Mouse (Mus musculus) ES-CJ7 (cell line): Measurements from ENCODE around the gene Vmn1r1.
"Not testable (repeated sequence)": the region's sequence is repeated elsewhere in the genome, so short reads cannot be mapped to it uniquely, and the experiment has no call there.

Experiments
- DNase-seq: peaks from one replicate; pipeline ENCODE4 v3.0.0; 2011; ENCODE audit warnings: low read depth, low spot score

The Vmn1r1 gene

DNA sequence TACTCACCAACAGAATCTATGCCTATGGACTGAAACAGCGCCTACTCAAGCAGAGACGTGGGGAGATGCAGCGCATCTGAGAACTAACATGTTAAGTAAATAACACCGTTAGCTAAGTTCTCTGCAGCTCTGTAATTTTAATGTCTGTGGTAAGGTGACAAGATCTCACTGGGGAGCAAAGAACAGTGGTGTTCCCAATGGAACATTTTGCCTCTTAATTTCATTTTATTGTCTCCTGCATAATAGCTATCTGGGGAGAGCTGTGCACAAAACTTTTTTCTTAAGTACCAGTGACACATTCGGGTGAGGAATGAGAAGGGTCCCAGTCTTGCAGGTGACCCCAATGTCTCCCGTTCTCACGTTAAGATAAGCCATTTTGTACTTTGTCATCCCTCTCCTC, at the start of gene Vmn1r1:
TSS of gene Vmn1r1 (minus strand) at position 101 of the 400 bp plus-strand sequence.
- no peak for DNase-seq

DNA sequence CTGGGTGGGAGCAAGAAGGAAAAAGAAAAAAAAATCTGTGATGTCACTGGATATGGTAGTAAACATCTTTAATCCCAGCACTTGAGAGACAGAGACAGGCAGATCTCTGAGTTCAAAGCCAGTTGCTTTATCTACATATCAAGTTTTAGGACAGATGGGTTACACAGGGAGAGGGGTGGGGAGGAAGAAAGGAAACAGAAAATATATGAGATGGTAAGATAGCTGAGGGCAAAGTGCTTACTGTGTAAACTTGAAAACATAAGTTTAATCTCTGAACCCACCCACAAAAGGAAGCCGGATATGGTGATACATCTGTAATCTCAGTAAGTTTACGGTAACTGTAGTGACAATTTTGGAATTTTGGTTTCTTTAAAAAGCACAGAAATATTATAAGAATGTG, 46.0 kb upstream of the Vmn1r1 start:
- no peak for DNase-seq

DNA sequence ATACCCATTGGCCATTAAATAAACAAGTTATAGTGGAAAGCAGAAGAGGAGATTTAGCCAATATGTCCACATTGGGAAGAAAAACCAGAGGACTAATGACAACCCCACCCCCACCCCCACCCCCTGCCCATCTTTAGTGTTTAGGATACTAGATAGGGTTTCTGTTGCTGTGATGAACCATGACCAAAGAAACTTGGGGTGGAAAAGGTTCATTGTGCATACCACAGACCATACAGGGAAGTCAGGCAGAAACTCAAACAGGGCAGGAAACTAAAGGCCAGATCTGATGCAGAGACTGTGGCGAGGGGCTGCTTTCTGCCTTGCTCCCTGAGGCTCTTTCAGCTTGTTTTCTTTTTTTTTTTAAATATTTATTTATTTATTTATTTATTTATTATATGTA, 28.3 kb upstream of the Vmn1r1 start:
- no peak for DNase-seq

DNA sequence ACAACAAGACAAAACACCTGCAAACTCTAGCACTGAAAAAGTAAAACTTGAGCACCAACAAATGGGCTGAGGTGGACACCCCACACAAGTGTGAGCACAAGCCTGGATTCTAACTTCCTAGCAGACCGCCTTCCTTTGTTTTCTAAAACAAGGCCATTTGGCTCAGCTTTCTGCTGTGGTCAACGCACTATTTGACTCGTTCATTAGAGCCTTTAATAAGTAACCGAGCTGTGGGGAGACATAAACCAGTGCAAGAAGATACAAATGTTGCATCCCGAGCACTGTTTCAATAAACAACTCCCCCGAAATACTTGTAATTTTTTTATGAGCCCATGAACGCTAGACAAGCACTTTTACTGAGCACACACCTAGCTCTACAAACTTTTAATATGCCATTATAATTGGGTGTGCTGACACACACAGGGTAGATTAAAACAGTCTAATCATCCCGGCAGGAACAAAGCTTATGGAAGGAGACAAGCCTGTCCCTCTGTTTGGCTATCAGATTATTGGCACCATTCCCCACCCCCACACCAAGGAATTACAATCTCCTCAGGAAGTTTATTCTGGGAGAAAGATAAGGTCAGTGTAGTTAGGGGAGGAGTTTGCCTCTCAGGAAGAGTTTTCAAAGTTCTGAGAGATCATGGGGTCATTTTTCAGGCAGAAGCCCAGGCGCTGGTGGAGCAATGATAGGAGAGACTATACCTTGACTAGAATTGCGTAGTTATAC, 27.7 kb upstream of the Vmn1r1 start:
- DNase-seq = no peak

DNA sequence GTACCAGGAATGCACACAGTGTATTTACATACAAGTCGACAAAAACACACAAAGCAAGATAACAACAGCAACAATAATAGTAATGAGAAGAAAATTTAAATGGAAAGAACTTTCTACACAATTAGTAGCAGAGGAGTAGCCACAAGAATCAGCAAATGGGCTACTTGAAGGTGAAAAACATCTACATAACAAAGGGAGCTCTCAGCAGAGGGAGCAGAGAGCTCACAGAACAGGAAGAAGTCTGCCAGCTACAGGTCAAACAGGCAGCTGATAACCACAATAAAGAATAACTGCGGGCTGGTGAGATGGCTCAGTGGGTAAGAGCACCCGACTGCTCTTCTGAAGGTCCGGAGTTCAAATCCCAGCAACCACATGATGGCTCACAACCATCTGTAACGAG, 26.9 kb upstream of the Vmn1r1 start:
- peak; percentile 92 for DNase-seq

DNA sequence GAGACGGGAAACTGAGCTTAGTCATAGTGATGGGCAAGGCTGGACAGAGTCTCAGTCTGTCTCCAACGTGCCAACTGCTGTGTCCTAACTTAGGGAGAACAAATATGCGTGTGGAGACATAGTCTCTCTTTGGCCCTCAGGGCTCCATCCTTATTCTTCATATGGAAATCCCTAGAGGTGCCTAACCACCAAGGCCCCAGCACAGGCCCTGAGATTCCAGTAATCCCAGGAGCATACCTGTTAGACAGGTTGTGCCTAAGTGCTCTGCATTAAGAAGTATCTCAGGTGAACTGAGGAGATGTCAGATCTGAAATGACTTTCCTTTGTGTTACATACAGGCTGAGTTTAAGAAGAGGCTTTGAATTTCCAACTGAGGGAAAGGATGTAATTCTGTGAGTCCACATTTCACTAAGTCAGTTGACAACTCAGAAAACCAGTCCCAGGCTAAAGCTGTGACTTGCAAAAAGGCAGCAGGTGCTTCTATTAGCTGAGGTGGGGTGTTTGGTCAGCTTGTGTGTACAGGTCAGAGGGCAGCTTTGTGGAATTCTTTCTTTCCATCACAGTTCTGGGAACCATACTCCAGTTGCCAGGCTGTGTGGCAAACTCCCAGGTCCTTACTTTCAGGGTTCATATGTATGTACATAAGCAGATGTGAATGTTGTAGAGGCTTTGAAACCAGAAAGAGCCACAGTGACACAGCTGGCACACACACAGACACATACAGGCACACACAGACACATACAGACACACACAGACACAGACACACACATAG, 25.6 kb upstream of the Vmn1r1 start:
- DNase-seq = no peak

DNA sequence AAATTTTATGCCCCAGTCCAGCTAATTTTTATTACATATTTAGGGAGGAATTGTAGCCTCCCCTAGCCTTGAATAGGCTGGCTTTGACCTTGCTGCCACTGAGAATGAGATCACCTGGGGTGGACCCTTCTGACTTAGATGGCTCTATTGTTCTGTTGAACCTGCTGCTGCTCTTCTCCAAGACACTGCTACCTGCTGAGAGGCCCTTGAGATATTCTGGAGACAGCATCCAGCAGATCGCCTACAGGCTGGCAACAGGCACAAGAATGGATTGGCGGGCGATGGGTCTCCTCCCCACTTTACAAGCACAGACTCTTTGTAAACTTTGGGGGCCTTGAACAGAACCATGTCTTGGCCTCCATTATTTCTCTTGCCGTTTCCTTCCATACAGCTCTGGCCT, 18.2 kb upstream of the Vmn1r1 start:
- DNase-seq = peak; percentile 98

DNA sequence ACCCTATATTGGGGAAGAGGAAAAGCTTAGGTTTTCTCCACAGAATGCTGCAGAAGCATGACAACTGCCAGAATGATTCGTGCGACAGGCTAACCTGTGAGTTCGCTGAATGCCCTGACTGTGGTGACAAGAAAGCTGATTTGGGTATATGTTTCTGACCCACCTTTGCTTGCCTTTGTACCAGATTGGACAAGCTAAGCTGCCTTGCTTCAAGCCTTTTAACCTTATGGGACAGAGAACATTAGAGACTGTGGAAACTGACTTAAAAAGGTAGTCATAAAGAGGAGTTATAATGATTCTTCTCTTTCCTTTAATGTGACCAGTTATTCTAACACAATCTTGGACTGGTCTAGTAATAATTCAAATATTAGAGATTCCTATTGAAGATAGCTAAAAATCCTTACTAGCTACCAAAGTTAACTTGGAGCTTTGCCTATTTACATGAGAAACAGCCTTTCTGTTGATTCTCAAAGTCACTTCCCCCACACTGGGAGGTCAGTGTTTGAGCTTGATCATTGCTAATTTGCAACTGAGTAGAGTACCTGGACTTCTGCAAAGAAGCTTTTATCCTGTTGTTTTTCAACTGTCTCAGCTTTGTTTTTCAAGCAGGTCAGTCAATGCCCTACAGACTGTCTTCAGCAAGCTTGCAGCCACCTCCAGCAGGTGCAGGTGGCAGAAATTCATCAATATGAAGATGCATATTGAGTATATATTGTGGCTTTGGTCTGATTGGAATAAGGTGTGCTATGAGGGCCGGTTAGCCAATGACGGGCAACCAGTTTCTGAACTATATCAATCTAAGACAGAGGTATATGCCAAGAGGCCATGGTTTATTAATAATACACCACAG, 17.4 kb upstream of the Vmn1r1 start:
- DNase-seq = peak; percentile 99

DNA sequence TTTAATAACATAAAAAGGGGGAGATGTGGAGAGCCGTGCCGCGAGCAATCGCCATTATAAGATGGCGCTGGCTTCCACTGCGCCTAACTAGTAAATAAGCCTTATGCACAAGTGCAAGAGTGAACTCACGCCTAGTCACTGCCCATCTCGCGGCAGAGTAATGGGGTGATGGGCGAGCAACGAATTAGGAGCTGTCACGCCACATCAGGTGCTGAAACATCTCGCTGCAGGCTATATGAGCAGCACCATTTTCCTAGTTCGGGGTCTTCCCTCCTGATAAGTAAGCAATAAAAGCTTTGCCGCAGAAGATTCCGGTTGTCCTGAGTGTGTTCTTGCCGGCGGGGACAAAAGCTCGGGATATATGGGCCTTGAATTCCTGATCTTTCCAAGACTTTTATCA, 12.7 kb upstream of the Vmn1r1 start:
- DNase-seq = peak; percentile 59

DNA sequence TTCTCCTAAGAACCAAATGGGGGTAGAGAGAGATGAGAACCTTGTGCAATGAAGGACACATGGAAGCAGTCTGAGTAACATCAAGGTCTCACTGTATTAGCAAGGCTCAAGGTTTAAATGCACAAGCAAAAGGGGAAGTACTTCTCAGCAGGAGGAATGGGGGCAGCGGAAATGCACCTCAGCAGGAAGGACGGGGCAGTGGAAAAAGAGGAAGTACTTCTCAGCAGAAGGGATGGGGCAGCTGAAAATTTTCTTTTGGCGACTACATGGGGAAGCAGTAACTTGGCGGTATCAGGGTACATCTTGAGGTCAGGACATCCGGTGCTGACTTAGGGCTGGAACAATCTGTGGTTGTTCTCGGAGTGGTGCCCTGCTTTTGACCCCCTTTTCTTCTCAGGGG, 5.9 kb upstream of the Vmn1r1 start:
- not testable (repeated sequence) for DNase-seq

DNA sequence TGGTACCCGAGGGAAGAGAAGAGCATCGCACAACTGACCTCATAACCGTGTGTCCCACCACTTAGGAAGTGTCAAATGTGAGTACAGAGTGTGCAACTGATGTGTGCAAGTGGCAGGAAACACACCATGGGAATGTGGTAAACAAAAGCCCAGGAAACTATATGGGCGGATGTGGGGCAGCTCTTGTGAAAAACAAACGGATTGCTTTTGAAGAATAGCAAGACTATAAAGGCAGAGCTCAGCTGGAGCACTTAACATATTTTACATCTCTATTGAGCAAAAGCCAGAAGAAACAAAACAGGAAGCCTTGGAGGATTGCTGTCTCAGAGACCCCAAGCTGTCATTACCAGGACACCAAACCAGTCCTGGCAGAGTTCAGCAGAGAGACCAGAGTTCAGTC, 1.3 kb downstream of the Vmn1r1 start:
- DNase-seq = peak; percentile 95

DNA sequence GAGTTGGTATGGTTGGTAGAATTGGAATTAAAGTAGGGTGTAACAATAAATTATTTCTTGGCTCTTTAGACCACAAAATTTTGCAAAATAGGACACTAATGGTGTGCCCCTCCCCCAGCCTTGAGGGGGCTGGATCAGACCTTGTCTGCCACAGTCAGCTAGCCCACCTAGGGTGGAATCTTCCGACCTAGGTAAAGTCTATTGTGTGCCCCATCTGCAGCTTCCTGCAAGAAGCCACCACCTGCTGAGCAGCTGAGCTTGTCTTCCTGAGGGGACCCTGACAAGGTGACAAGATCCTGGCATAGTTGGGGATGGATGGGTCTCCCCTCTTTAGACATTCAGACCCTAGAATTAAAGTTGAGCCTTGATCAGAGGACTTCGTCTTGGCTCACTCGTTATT, 4.7 kb downstream of the Vmn1r1 start:
- peak; percentile 86 for DNase-seq

DNA sequence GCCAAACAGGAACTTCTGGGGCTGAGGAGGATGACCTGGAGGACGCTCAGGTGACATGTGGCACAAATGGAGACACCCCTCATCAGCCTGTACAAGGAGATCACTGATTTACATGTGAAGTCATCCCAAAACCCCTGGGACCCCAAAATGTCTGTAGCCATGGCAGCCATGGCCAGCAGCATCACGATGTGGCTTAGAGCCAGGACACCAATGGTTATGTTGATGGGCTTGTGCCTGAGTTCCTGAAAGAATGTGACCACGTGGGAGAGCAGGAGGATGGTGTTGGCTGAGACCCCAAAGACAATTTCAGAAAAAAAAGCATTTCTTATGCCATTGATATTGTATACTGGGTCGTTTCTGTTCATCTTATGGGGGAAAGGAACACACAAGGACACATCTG, 6.6 kb downstream of the Vmn1r1 start:
- DNase-seq = no peak

DNA sequence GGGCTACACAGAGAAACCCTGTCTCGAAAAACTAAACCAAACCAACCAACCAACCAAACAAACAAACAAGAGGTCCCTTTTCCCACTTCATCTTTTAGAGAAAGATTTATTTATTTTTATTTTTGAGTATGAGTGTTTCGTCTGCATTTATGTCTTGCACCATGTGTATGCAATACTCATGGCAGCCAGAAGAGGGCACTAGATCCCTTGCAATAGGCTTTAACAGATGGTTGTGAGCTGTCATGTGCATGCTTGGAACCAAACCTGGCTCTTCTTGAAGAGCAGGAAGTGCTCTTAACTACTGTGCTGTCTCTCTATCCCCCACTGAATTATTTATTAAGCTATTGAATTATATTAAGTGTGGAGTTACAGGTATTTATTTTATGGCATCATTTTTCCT, 14.3 kb downstream of the Vmn1r1 start:
- DNase-seq = peak; percentile 93

DNA sequence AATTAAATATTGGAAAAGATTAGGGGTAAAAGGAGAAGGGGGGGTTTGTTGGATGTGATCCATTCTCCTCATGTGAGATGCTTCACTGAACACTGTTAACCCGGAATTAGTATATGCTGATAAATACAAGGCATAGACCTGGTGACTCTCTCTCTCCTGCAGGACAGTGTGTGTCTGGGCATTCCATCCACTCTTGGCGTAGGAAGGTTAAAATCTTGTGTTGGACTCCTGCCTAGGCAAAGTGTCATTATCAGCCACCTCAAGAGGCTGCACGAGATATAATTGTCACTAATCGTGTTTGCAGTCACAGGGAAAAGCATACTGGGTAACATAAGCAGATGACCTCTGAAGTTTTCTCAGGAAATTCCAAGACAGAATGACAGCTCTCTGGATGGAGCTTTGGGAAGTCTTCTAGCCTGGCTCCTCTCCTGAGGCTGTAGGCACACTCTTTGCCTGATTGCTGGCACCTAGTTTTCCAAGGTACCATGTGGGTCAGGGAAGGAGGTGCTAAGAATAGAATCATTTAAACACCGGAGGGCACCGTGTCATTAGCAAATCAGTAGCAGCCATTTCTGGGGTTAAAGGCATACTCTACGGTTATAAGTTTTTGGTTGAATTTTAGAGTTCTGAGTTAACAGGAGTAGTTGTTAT, 15.3 kb downstream of the Vmn1r1 start:
- DNase-seq = no peak

DNA sequence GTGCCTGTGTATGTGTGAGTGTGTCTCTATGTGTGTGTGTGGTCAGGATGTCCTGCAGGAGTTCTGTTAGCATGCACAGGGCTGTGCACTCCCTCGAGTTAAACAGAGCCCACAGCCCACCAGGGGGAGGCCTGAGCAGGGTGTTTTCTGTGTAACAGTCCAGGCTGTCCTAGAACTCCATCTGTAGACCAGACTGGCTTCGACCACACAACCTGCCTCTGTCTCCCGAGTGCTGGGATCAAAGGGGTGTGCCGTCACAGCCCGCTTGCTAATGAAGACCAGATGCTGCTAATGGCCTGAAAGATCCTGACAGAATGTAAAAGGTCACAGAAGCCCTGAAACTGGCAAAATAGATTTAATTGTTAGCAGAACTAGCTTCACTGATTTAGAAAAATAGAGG, 18.7 kb downstream of the Vmn1r1 start:
- DNase-seq = no peak

DNA sequence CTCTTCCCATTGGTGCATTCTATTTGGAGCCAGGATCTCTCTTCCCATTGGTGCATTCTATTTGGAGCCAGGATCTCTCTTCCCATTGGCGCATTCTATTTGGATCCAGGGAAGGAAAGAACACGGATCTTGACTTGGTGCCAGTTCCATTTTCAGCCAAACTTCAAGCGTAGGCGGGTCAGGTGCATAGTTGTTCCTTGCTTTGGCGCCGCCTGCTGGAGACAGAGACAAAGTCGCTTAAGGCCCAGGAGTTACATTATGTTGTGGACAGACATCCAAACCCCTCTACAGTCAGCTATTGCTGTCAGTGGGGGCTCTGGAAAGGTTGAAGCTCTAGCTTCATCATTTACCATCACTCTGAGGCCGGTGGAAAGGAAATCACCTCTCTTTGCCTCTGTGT, 21.0 kb downstream of the Vmn1r1 start:
- peak; percentile 87 for DNase-seq

DNA sequence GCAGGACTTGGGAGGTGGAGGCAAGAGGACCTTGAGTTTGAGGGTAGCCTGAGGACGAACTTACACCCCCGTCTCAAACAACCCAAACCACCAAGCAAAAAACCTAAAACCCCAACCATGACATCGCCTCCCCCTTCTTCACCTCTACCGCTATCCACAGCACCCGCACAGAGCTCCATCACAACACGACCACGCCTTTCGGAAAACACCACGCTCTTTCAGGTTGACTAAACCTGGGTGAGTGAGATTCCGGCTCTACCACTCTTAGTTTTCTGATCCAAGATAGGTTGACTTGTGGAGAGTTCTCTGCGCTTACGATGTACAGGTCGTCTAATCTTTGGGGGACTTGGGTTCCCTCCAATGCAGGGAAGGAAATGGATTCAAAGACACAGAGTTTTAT, 21.6 kb downstream of the Vmn1r1 start:
- DNase-seq = peak; percentile 45

DNA sequence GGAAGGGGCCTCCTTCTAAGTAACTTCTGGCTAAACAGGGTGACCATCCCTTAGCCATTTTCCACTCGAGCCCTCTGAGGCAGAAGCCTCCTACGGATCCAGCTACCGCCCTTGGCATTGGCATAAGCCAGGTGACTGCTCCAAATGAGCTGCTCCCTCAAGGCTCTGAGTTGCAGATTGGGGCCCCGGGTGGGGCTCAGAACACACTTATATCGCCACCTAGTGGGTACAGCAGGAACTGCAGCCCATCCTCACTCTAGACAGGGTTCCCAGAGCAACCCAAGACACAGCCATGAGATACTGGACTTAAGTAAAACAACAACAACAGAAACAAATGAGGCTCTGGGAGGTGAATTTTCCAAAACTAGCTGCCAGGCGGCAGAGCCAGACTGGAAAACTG, 23.9 kb downstream of the Vmn1r1 start:
- peak; percentile 87 for DNase-seq

DNA sequence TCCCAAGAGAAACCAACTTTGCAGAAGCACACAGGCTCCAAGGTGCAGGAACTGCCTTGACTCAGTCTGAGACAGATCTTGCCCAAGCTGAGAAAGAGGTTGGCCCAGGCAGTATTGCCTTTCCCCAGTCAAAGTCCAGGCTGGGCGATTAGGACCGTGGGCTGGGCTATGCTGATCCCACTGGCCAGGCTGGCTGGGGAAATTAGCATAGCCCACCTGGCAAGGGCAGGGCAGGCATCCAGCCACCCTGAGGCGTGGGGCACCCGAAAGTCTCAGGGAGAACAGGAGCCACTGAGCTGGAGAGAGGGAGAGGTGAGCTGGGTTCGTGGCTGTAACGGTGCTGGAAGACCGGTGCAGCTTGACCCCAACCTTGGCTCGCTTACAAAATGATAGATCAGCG, 24.3 kb downstream of the Vmn1r1 start:
- no peak for DNase-seq

DNA sequence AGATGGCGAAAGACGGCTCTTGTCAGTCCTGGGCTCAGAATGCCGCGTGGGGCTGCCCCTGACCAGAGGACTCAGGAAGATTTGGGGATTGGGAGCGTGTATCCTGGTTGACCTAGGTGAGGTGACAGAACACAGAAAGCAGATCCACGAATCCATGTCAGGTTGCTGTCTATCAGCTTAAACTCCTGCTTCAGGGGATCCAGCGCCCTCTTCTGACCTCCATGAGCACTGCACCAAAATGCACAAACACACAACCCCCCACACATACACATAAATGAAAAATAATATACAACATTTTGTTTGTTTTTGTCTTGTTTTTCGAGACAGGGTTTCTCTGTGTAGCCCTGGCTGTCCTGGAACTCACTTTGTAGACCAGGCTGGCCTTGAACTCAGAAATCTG, 26.1 kb downstream of the Vmn1r1 start:
- peak; percentile 76 for DNase-seq
